Mouse (Mus musculus): ENCODE results near the gene Ppfibp2. TPM values are rescaled to one million over a fixed set of nuclear protein-coding genes. Genes with fewer than 3 reads are reported as not detected.

Gene Ppfibp2
- polyA plus RNA-seq, 1 experiment from 2014 or later, result 6.6 TPM

DNA sequence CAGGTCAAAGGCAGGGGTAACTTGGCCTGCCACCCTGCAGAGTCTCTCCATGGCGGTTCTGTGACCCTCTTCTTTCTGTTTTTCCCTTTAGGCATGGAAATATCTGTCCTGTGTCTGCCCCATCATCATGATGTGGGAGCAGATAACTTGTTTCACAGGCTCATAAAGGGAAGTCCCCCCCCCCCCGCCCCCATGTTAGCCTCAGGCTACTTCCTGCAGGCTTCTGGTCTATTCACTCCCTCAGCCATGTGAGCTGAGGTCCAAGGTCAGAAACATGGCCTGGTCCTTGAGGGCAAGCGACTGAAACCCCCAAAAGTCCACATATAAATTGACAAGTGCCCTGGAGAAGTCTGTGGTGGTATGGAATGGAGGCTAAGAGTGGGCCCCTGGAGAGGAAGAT lies 25.1 kb downstream of the Ppfibp2 start:
- H3K36me3 ChIP-seq, result no peaks in the 10 kb centered on the region
- H3K27ac ChIP-seq (replicated peaks), result no peak overlapping the region; the same call in 1 of the 2 replicates
- 84% methylated on average over 3 of the region's 3 CpGs for WGBS
- no peaks in the 10 kb centered on the region for H3K27me3 ChIP-seq (ENCODE audit: low read depth, poor library complexity, severe bottlenecking)
- H3K9me3 ChIP-seq (replicated peaks), result no peaks in the 10 kb centered on the region
- H3K4me3 ChIP-seq, result no peak overlapping the region
- DNase-seq (ENCODE audit: low spot score), result no peak
- no peaks in the 10 kb centered on the region for H3K4me1 ChIP-seq

DNA sequence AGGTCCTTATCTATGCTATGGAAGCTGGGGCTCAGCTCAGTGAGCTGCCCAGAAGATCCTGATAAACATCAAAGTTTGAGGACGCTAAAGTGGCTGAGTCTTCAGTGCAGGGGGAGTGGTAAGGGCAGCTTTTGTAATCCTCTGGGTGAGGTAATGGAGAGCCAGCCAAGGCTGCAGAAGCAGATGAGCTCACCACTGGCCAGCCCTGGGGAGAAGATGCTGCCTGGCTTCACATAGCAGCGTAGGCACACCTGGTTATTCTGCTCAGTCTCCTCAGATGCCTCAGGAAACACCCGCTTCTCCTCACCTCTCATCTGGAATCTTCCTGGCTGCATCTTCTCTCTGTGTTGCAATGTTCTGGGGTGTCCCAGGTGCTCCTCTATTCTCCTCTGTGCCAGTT lies 29.4 kb downstream of the Ppfibp2 start:
- H3K27ac ChIP-seq (replicated peaks), result no peak overlapping the region
- H3K4me3 ChIP-seq, result no peak overlapping the region
- H3K9me3 ChIP-seq (replicated peaks), result no peaks in the 10 kb centered on the region
- H3K4me1 ChIP-seq, result no peaks in the 10 kb centered on the region
- no peaks in the 10 kb centered on the region for H3K36me3 ChIP-seq
- DNase-seq (ENCODE audit: low spot score), result no peak
- H3K27me3 ChIP-seq (ENCODE audit: low read depth, poor library complexity, severe bottlenecking), result no peaks in the 10 kb centered on the region
- 67% methylated on average over 3 of the region's 3 CpGs for WGBS

DNA sequence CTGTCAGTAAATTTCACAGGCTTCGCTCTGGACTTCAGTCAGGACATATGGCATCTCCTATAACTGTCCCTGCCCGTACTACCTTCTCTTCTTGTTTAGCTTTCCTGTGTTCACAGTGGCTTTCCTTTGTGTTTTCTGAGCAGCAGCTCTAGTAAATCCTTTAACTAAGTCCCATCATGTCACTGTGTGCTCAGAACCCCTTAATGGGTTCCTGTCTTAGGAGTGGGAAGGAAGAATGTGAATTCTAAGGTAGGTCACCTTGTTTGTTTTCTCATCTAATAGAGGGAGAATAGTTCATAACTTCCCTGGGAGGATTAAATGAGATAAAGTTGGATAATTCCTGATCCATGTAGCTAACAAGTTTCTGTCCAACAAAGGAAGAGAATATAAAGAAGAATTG lies 30.1 kb downstream of the Ppfibp2 start, which contains the start of gene 5330417H12Rik:
5330417H12Rik (minus strand) TSS at position 101 of the 400 bp plus-strand sequence.
- DNase-seq (ENCODE audit: low spot score), result no peak
- H3K27me3 ChIP-seq (ENCODE audit: low read depth, poor library complexity, severe bottlenecking), result no peaks in the 10 kb centered on the region
- H3K9me3 ChIP-seq (replicated peaks), result no peaks in the 10 kb centered on the region
- WGBS, result 90% methylated on average over 2 of the region's 2 CpGs
- no peaks in the 10 kb centered on the region for H3K4me1 ChIP-seq
- H3K36me3 ChIP-seq, result no peaks in the 10 kb centered on the region
- H3K27ac ChIP-seq (replicated peaks), result no peak within 1 kb of the TSS
- H3K4me3 ChIP-seq, result no peak within 1 kb of the TSS

DNA sequence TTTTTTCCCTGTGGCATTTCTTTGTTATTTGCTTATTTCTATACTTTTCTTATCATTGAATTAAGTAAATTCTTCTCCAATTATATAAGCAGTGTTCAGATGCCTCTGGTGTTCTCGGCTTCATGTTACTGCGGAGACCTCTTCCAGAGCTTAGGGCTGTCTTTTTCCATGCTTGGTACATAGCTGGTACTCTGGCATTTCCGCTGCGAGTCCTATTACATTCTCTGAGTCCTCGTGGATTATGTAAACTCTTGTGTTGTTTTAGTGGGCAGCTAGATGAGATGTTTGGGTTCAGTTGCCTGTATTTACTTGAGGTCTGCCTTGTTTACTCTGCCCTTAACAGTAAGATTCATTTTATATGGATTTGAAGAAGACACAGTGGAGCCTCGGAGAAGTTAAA lies 30.8 kb downstream of the Ppfibp2 start:
- Histone ChIP-seq H3K36me3 (no peaks in the 10 kb centered on the region), H3K27me3 (ENCODE audit: low read depth, poor library complexity, severe bottlenecking) (no peaks in the 10 kb centered on the region), H3K27ac (replicated peaks) (no peak overlapping the region), H3K4me3 (no peak overlapping the region), H3K9me3 (replicated peaks) (no peaks in the 10 kb centered on the region), H3K4me1 (no peaks in the 10 kb centered on the region)
- DNase-seq (ENCODE audit: low spot score), result no peak
- WGBS, result 88% methylated on average over 6 of the region's 6 CpGs

DNA sequence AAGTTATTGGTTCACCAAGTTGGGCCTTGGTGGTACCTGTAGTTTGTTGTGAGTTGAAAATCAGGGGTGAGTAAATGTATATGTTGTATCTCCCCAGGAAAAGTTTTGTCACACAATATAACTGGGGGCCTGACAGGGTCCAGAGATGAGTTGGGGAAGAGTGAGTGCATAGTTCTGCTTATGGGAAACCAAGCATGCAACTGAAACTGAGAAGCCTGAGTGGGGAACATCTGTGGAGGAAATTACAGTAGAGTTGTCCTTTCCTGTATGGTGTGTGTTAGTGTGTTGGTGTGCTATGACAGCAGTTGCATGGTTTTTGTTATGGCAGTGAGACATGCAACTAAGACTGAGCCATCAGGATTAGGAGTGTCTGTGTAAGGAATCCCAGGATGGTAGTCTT lies 33.4 kb downstream of the Ppfibp2 start:
- no peaks in the 10 kb centered on the region for H3K9me3 ChIP-seq (replicated peaks)
- no peaks in the 10 kb centered on the region for H3K4me1 ChIP-seq
- no peaks in the 10 kb centered on the region for H3K27me3 ChIP-seq (ENCODE audit: low read depth, poor library complexity, severe bottlenecking)
- H3K27ac ChIP-seq (replicated peaks), result no peak overlapping the region
- H3K4me3 ChIP-seq, result no peak overlapping the region
- no peak for DNase-seq (ENCODE audit: low spot score)
- no peaks in the 10 kb centered on the region for H3K36me3 ChIP-seq

DNA sequence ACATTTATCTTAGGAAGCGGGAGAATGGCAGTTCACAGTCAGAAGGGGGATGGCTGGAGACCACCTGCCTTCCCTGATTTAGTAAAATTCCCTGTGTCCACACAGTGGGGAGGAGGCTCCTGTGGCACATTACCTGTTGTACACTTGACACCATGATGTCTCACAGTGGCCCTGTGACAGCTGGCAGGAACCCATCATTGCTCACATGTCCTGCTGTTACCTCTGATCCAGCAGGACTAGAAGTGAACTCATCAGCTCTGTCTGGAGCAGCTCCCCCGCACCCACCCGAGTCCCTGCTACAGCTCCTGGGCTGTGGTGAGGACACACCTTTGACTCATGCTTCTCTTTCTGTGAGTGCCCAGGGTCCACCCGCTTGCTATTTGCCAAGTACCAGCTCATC lies 38.2 kb downstream of the Ppfibp2 start:
- WGBS, result 92% methylated on average over 4 of the region's 4 CpGs

DNA sequence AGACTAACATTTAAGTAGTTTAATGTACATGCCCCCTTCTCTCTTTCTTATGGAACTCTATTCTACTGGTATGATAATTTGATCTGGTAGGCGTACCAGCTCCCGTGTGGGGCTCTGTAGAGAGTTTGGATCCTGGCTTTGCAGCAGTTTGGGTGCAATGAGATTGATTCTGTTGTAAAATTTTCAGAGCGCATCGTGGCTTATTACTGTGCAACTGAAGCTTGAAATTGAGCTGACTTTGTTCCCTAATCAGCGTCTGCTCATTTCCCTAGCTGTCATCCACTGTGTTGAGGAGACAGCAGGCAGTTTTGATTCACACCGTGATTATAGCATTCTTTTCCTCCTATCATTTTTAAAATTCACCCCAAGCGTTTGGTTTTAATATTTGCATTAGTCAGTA lies 42.4 kb downstream of the Ppfibp2 start:
- Histone ChIP-seq H3K27ac (replicated peaks) (no peak overlapping the region), H3K9me3 (replicated peaks) (no peaks in the 10 kb centered on the region), H3K4me1 (no peaks in the 10 kb centered on the region), H3K4me3 (no peak overlapping the region), H3K27me3 (ENCODE audit: low read depth, poor library complexity, severe bottlenecking) (no peaks in the 10 kb centered on the region), H3K36me3 (no peaks in the 10 kb centered on the region)
- DNase-seq (ENCODE audit: low spot score), result no peak
- 90% methylated on average over 7 of the region's 7 CpGs for WGBS

More for the DNA sequence above, 38.2 kb downstream of the Ppfibp2 start:
- no peaks in the 10 kb centered on the region for H3K36me3 ChIP-seq
- no peak overlapping the region for H3K4me3 ChIP-seq
- no peaks in the 10 kb centered on the region for H3K9me3 ChIP-seq (replicated peaks)
- H3K27me3 ChIP-seq (ENCODE audit: low read depth, poor library complexity, severe bottlenecking), result no peaks in the 10 kb centered on the region
- H3K4me1 ChIP-seq, result no peaks in the 10 kb centered on the region
- H3K27ac ChIP-seq (replicated peaks), result no peak overlapping the region
- no peak for DNase-seq (ENCODE audit: low spot score)

DNA sequence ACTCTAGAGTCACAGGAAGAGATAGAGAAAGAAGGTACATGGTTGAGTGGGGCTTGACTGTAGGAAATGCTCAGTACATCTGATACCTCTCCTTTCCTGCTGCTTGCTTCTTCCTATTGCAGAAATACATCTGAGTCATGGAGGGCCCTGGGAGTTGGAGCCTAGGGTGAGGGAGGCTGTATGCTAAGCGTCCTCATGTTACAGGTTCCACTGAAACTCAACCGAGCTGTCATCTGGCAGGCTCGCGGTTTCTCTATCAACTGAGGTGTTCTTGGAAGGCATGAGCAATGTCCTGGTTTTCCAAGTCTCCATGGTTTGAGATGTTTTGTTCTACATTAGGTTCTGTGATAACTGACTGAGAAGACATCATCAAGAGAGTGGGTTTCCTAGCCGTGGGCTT lies 43.0 kb downstream of the Ppfibp2 start:
- no peak for DNase-seq (ENCODE audit: low spot score)
- Histone ChIP-seq H3K4me3 (no peak overlapping the region), H3K36me3 (no peaks in the 10 kb centered on the region), H3K9me3 (replicated peaks) (no peaks in the 10 kb centered on the region), H3K27ac (replicated peaks) (no peak overlapping the region), H3K4me1 (no peaks in the 10 kb centered on the region), H3K27me3 (ENCODE audit: low read depth, poor library complexity, severe bottlenecking) (no peaks in the 10 kb centered on the region)
- WGBS, result 90% methylated on average over 5 of the region's 5 CpGs

DNA sequence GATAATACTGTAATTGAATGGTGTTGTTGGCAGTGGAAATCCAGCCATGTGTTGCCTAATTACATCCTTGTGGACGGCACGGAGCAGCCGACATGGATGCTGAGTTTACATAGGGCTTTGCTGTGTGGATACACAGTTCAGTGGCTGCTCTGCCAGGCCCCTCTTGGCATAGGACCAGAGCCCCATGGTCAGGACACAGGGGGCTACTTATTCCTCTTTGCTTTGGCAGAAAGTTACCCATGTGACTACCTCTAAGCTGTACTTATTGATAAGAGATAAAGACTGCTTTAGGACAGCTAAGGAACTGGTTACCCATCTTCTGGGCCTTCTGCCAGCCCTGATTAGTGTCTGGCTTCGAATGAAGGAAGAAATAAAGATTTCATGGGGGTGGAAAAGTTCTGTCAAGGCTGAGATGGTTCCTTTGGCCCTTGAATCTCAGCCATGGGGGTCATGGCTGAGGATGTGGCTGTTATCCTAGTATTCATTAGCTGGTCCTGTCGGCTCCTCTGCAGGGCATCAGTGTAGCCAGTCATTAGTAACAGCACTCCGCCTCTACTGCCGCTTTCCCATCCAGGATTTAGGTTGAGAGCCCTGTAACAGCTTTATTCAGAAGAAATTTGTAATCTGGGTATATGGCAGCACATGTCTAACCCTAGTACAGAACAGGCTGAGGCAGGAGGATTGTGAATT lies 47.7 kb downstream of the Ppfibp2 start:
- H3K4me3 ChIP-seq, result no peak overlapping the region
- DNase-seq (ENCODE audit: low spot score), result no peak
- 0 out of 2 replicates have a peak, but pooled peaks cover 3% of the 10 kb centered on the region for H3K9me3 ChIP-seq (replicated peaks)
- H3K4me1 ChIP-seq, result no peaks in the 10 kb centered on the region
- 89% methylated on average over 7 of the region's 7 CpGs for WGBS
- no peaks in the 10 kb centered on the region for H3K36me3 ChIP-seq
- no peaks in the 10 kb centered on the region for H3K27me3 ChIP-seq (ENCODE audit: low read depth, poor library complexity, severe bottlenecking)
- no peak overlapping the region for H3K27ac ChIP-seq (replicated peaks)

DNA sequence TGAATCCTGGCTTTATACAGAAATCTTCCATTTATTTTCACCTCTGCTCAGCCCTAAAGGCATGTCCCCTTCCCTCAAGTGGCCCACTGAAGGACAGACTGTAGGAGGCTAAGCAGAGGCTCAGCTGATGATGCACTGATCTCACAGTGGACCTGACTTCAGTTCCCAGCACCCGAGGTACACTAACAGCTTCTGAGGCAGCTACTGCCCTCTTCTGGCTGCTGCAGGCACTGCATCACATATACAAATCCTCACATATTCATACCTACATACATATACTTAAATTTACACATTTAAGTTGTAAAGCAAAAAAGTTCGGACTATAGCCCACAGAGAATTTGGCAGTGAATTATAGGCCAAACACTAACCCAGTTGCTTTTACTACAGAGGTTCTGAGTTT lies 50.0 kb downstream of the Ppfibp2 start:
- no peak for DNase-seq (ENCODE audit: low spot score)
- no peaks in the 10 kb centered on the region for H3K36me3 ChIP-seq
- H3K4me1 ChIP-seq, result peaks cover 6% of the 10 kb centered on the region
- no peaks in the 10 kb centered on the region for H3K27me3 ChIP-seq (ENCODE audit: low read depth, poor library complexity, severe bottlenecking)
- no peak overlapping the region for H3K27ac ChIP-seq (replicated peaks)
- no peak overlapping the region for H3K4me3 ChIP-seq
- WGBS, result 89% methylated on average over 2 of the region's 2 CpGs
- 0 out of 2 replicates have a peak, but pooled peaks cover 3% of the 10 kb centered on the region for H3K9me3 ChIP-seq (replicated peaks)

DNA sequence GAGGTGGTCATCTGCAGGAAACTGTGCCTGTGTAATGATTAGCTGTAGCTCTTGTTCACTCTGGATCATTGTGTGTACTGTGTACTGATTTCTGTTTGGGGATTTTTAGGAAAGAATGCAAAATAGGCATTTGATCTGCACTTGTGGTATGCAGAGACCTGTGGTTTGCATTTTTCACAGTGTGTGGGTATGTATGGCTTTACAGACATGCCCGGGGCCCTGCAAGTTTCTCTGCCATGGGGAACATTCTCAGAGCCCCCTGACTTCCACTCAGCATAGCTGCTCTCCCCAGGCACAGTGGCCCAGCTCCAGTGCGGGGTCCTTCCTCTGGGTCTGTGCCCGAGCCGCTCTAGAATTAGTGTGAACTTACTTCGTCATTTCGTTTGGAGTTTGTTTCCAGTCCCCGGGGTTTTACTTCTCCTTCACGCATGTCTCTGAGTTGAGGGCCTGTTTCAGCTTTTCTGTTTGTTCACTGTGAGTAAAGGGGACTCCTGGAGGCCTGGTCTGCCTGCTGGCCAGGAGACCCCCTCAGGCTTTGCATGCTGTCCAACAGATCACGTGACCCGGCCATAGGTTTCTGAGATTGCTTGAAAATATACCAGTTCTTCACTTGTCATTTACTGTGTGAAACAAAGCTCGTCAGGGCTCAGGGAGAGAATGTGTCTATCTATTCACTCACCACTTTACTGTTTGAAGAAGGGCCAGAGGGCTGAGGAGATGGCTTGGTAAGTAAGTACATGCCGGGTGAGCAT lies 54.1 kb downstream of the Ppfibp2 start:
- 88% methylated on average over 12 of the region's 12 CpGs for WGBS
- no peak for DNase-seq (ENCODE audit: low spot score)
- Histone ChIP-seq H3K4me1 (peaks cover 6% of the 10 kb centered on the region), H3K27ac (replicated peaks) (no peak overlapping the region), H3K4me3 (no peak overlapping the region), H3K36me3 (no peaks in the 10 kb centered on the region), H3K27me3 (ENCODE audit: low read depth, poor library complexity, severe bottlenecking) (no peaks in the 10 kb centered on the region), H3K9me3 (replicated peaks) (0 out of 2 replicates have a peak, but pooled peaks cover 3% of the 10 kb centered on the region)

DNA sequence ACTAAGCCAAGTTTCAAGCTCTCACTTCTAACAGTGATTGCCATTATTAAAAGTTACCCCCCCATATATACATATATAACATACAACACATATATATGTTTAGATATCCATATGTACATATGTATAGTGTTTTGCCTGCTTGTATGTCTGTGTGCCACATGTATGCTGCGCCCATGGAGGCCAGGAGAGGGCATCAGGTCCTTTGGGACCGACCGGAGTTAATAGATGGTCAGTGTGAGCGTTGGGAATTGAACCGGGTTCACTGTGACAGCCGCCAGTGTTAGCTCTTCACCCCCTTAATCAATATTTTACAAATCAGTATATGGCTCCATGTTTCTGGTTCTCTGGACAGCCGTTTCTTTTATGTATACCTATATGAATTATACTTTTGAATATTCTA lies 55.0 kb downstream of the Ppfibp2 start:
- 0 out of 2 replicates have a peak, but pooled peaks cover 1% of the 10 kb centered on the region for H3K9me3 ChIP-seq (replicated peaks)
- WGBS, result 89% methylated on average over 7 of the region's 7 CpGs
- no peaks in the 10 kb centered on the region for H3K27me3 ChIP-seq (ENCODE audit: low read depth, poor library complexity, severe bottlenecking)

DNA sequence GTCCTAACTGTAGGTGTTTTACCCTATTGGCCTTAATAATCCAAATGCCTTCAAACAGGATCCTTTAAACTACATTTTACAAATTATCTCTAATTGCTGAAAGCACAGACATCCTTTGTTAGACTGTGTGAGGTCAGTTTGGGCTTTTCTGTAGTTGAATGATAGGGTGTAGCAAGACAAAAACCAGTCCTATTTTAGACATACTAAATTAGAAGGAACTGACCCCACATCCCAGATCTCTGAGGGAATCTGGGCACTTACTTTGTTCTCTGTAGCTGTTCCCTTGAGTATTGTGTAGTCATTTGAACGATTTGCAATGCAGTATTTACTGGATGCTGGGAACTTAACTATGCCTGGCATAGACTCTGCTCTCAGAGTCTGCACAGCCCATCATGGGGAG lies 56.8 kb downstream of the Ppfibp2 start:
- WGBS, result 71% methylated on average over 1 of the region's 1 CpGs
- no peak overlapping the region for H3K4me3 ChIP-seq
- no peak for DNase-seq (ENCODE audit: low spot score)
- H3K9me3 ChIP-seq (replicated peaks), result no peaks in the 10 kb centered on the region
- H3K36me3 ChIP-seq, result no peaks in the 10 kb centered on the region
- H3K27me3 ChIP-seq (ENCODE audit: low read depth, poor library complexity, severe bottlenecking), result no peaks in the 10 kb centered on the region
- H3K4me1 ChIP-seq, result peaks cover 6% of the 10 kb centered on the region
- no peak overlapping the region for H3K27ac ChIP-seq (replicated peaks)

More for the DNA sequence above, 55.0 kb downstream of the Ppfibp2 start:
- Histone ChIP-seq H3K36me3 (no peaks in the 10 kb centered on the region), H3K4me3 (no peak overlapping the region), H3K4me1 (peaks cover 6% of the 10 kb centered on the region), H3K27ac (replicated peaks) (no peak overlapping the region)
- no peak for DNase-seq (ENCODE audit: low spot score)
